Mouse (Mus musculus) natural killer cell, adult 2 months (primary cell): ENCODE measurements around the gene Map3k7.

Experiments used
- DNase-seq, 2 experiments: peaks; one replicate each; pipeline ENCODE4 v3.0.0; 2022; ENCODE audit warnings: low spot score in 2 of 2

Gene Map3k7

DNA sequence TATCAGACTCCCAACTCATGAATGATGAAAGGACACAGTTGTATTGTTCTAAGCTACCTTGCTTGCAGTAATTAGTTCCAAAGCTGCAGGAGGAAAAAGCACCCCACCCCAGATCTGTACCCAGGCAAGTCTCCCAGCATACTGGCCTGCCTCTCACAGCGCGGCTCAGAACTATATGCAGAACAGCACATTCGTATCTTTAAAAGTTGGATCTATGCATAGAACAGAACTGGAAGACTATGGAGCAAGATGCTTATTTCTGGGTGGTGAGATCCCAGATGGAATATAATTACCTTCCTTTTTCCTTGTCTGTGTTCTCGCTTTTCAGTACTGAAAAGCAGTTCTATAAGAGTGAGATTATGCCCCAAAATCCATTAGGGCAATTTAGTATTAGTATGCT lies 96.8 kb downstream of the Map3k7 start:
- no peak for DNase-seq

GRCm38 (mm10) chr4:32062381-32063059 lies 98.6 kb downstream of the Map3k7 start:
- DNase-seq, result peak in 1 of 2 experiments; percentile 26

DNA sequence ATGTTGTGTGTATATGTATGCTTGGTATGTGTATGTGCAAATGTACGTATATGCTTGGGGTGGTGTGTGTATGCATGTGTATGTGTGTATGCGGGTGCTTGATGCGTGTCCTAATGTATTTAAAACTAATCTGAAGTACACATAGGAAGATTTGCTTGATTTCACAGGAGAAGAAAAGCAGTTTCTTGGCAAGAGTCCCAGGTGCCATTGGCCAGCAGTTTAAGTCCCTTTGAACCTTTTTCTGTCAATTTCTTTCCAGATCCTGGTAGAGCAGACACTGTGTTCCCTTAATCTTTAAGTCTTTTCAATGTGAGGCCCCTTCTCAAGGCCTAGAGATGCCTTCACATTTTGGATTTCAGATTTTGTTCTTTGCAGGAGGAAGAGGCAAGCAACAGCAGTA lies 99.4 kb downstream of the Map3k7 start:
- DNase-seq, result no peak
